In genomic region chr6:87981547-87982256, GRCm38 (mm10) we compare ENCODE assay signal across 8 mouse cellular contexts. TPM values are rescaled to one million over a fixed set of nuclear protein-coding genes. Genes with fewer than 3 reads are reported as not detected.
DNase-seq lines count a peak whose midpoint lies in the region; ATAC-seq and TF ChIP-seq lines count a peak whose summit lies in the region.

Gene H1fx, minus strand, starts transcription at chr6:87981637.

- TF ChIP-seq POLR2A in CH12.LX (IDR thresholded peaks at IDR 0.05; ENCODE audit: low read depth, low read length) = no peak

- peak; percentile 77 for ATAC-seq in heart, embryonic 15.5 days (replicated peaks; ENCODE audit: insufficient number of reproducible peaks, insufficient read depth, low FRiP score, low read depth)
- ATAC-seq in liver, postnatal 0 days = peak; percentile 62
- ATAC-seq in neural tube, embryonic 14.5 days (ENCODE audit: low read depth) = peak; percentile 87

- TF ChIP-seq RAD21 in CH12.LX (IDR thresholded peaks at IDR 0.05; ENCODE audit: low read depth, low read length) = no peak

- H3K9ac ChIP-seq in CH12.LX (ENCODE audit: insufficient read depth, low read depth) = no peak within 1 kb of the TSS
- H3K9ac ChIP-seq in heart, embryonic 15.5 days = peak within 1 kb of the TSS; percentile 77
- H3K9ac ChIP-seq in liver, postnatal 0 days (replicated peaks) = peak within 1 kb of the TSS; percentile 51
- H3K9ac ChIP-seq in neural tube, embryonic 14.5 days (replicated peaks; ENCODE audit: low read depth, low read length) = peak within 1 kb of the TSS; percentile 85

- peaks cover 12% of the 10 kb centered on the region for H3K9me3 ChIP-seq in CH12.LX (replicated peaks; ENCODE audit: low read length)
- H3K9me3 ChIP-seq in forebrain, embryonic 10.5 days = no peaks in the 10 kb centered on the region
- no peaks in the 10 kb centered on the region for H3K9me3 ChIP-seq in heart, embryonic 15.5 days (replicated peaks)
- no peaks in the 10 kb centered on the region for H3K9me3 ChIP-seq in liver, postnatal 0 days (ENCODE audit: low read length)
- no peaks in the 10 kb centered on the region for H3K9me3 ChIP-seq in neural tube, embryonic 14.5 days (ENCODE audit: control insufficient read depth, low read length)

- WGBS in forebrain, embryonic 10.5 days = under 1% methylated on average over 55 of the region's 55 CpGs
- under 1% methylated on average over 38 of the region's 55 CpGs for WGBS in heart, embryonic 15.5 days
- under 1% methylated on average over 51 of the region's 55 CpGs for WGBS in liver, postnatal 0 days (ENCODE audit: insufficient replicate concordance)
- under 1% methylated on average over 46 of the region's 55 CpGs for WGBS in neural tube, embryonic 14.5 days

- H3K4me3 ChIP-seq in CH12.LX (replicated peaks in 1 of 3; ENCODE audit: low read depth in 2 of 3, low read length in 2 of 3, poor library complexity in 1 of 3) = no peak within 1 kb of the TSS
- H3K4me3 ChIP-seq in forebrain, embryonic 10.5 days = peak within 1 kb of the TSS; percentile 97
- peak within 1 kb of the TSS; percentile 80 for H3K4me3 ChIP-seq in heart, embryonic 15.5 days
- H3K4me3 ChIP-seq in liver, postnatal 0 days (ENCODE audit: low read depth, low read length) = peak within 1 kb of the TSS; percentile 60
- H3K4me3 ChIP-seq in neural tube, embryonic 14.5 days (ENCODE audit: low read depth, low read length) = peak within 1 kb of the TSS; percentile 69

- no peaks in the 10 kb centered on the region for H3K36me3 ChIP-seq in CH12.LX (replicated peaks in 1 of 2; ENCODE audit: control insufficient read depth in 1 of 2, insufficient read depth in 1 of 2, low read length in 1 of 2)
- H3K36me3 ChIP-seq in forebrain, embryonic 10.5 days (replicated peaks) = peaks cover 48% of the 10 kb centered on the region
- H3K36me3 ChIP-seq in heart, embryonic 15.5 days = no peaks in the 10 kb centered on the region; the same call in 1 of the 2 replicates
- H3K36me3 ChIP-seq in liver, postnatal 0 days (replicated peaks; ENCODE audit: insufficient read depth, low read length) = no peaks in the 10 kb centered on the region
- H3K36me3 ChIP-seq in neural tube, embryonic 14.5 days (ENCODE audit: control insufficient read depth, insufficient read depth, low read length) = 0 out of 2 replicates have a peak, but pooled peaks cover 9% of the 10 kb centered on the region

- dilution Hi-C loops in CH12.LX (cut with MboI; ENCODE audit: extremely low pct_ligation_motif_present, extremely low pct_unique_long_range_greater_than_20kb, low sequenced_read_pairs) = no loop called here

- peak; percentile 37 for DNase-seq in CH12.LX (ENCODE audit: extremely low read depth)
- peak; percentile 86 for DNase-seq in brain, adult 2 months (ENCODE audit: low read depth, low spot score)
- peak; percentile 83 for DNase-seq in forebrain, embryonic 10.5 days (ENCODE audit: extremely low spot score, low spot score)
- DNase-seq in kidney, postnatal 4 days = peak; percentile 91 to 92
- DNase-seq in liver, postnatal 0 days = peak; percentile 65
- DNase-seq in thymus, postnatal 4 days = peak; percentile 83

- no peak within 1 kb of the TSS for H3K4me2 ChIP-seq in CH12.LX (ENCODE audit: insufficient read depth, low read depth, poor library complexity, severe bottlenecking)
- peak within 1 kb of the TSS; percentile 75 for H3K4me2 ChIP-seq in heart, embryonic 15.5 days
- H3K4me2 ChIP-seq in liver, postnatal 0 days (ENCODE audit: low read depth, low read length) = peak within 1 kb of the TSS; percentile 88
- H3K4me2 ChIP-seq in neural tube, embryonic 14.5 days (ENCODE audit: low read depth, low read length) = peak within 1 kb of the TSS; percentile 83

- H3K4me1 ChIP-seq in CH12.LX (ENCODE audit: control insufficient read depth in 1 of 2, insufficient read depth in 2 of 2) = peaks cover 4 to 11% of the 10 kb centered on the region in 2 experiments; a peak in 2 of 4 replicates
- H3K4me1 ChIP-seq in forebrain, embryonic 10.5 days = peaks cover 23% of the 10 kb centered on the region
- H3K4me1 ChIP-seq in heart, embryonic 15.5 days (replicated peaks) = peaks cover 6% of the 10 kb centered on the region
- H3K4me1 ChIP-seq in liver, postnatal 0 days (ENCODE audit: insufficient read depth) = peaks cover 14% of the 10 kb centered on the region; the same call in 1 of the 2 replicates
- H3K4me1 ChIP-seq in neural tube, embryonic 14.5 days (ENCODE audit: control insufficient read depth, insufficient read depth, low read length) = peaks cover 18% of the 10 kb centered on the region

- H3K27me3 ChIP-seq in CH12.LX (replicated peaks) = peaks cover 5% of the 10 kb centered on the region
- H3K27me3 ChIP-seq in forebrain, embryonic 10.5 days (ENCODE audit: poor library complexity, severe bottlenecking) = no peaks in the 10 kb centered on the region
- no peaks in the 10 kb centered on the region for H3K27me3 ChIP-seq in heart, embryonic 15.5 days
- H3K27me3 ChIP-seq in liver, postnatal 0 days (ENCODE audit: insufficient read depth, low read length) = peaks cover 32% of the 10 kb centered on the region
- peaks cover 3% of the 10 kb centered on the region; the same call in 1 of the 2 replicates for H3K27me3 ChIP-seq in neural tube, embryonic 14.5 days (ENCODE audit: control insufficient read depth, insufficient read depth, low read length)

- in situ Hi-C loops in CH12.LX (cut with MboI; ENCODE audit: low pct_ligation_motif_present, low pct_unique_long_range_greater_than_20kb, low sequenced_read_pairs) = loop anchor here (5.0 kb wide), 1 partner anchor 34 kb away; no protein-coding TSS in a partner anchor

- TF ChIP-seq EP300 in CH12.LX (IDR thresholded peaks at IDR 0.05; ENCODE audit: low read length) = no peak
- no peak for TF ChIP-seq EP300 in liver, postnatal 0 days (IDR thresholded peaks at IDR 0.05; ENCODE audit: low read depth)

- no peaks in the 10 kb centered on the region for H3K79me2 ChIP-seq in CH12.LX (replicated peaks; ENCODE audit: control insufficient read depth, extremely low read depth, insufficient read depth, poor library complexity, severe bottlenecking)

- no peak within 1 kb of the TSS for H3K27ac ChIP-seq in CH12.LX (ENCODE audit: insufficient read depth, low read depth)
- H3K27ac ChIP-seq in forebrain, embryonic 10.5 days = peak within 1 kb of the TSS; percentile 99
- H3K27ac ChIP-seq in heart, embryonic 15.5 days = peak within 1 kb of the TSS; percentile 33
- H3K27ac ChIP-seq in liver, postnatal 0 days (ENCODE audit: low read depth) = no peak within 1 kb of the TSS
- H3K27ac ChIP-seq in neural tube, embryonic 14.5 days (ENCODE audit: low read depth, low read length) = peak within 1 kb of the TSS; percentile 87

- TF ChIP-seq CTCF in CH12.LX (conservative IDR thresholded peaks at IDR 0.05 in 1 of 2, IDR thresholded peaks at IDR 0.05 in 1 of 2; ENCODE audit: low read depth in 2 of 2, low read length in 2 of 2) = peak in 1 of 2 experiments; percentile 8; a peak in 1 of 4 replicates
- peak; percentile 18; the same call in 1 of the 2 replicates for TF ChIP-seq CTCF in liver, postnatal 0 days (IDR thresholded peaks at IDR 0.05; ENCODE audit: low read depth)

TF ChIP-seq in CH12.LX, 34 proteins besides CTCF, POLR2A, EP300 and RAD21:
- TF ChIP-seq BHLHE40 (IDR thresholded peaks at IDR 0.05; ENCODE audit: low read depth, low read length) (0 out of 2 replicates have a peak, but pooled peaks have one; percentile 27), MYC (IDR thresholded peaks at IDR 0.05; ENCODE audit: low read depth, low read length) (no peak), NRF1 (IDR thresholded peaks at IDR 0.05; ENCODE audit: low read depth, low read length) (no peak), ZC3H11A (IDR thresholded peaks at IDR 0.05; ENCODE audit: low read depth, low read length) (no peak)

RNA-seq across cellular contexts. Expression of gene H1fx, which starts in this region (rescaled TPM):
- 0.08 TPM in 1 of 2 replicates, not detected in the other for total RNA-seq in CH12.LX (2012; rRNA removed)
- not detected in 2 replicates for total RNA-seq in CH12.LX (2014; rRNA removed)
- polyA plus RNA-seq in CH12.LX (2012; ENCODE audit: insufficient read length, low read depth) = not detected in 2 replicates
- polyA plus RNA-seq in forebrain, embryonic 10.5 days (2016; fragmentation: Nextera tagmentation; extraction: Ambion mirVana) = 20.1 and 20.3 TPM in 2 replicates
- 18.1 and 23.2 TPM in 2 replicates for polyA plus RNA-seq in heart, embryonic 15.5 days (2015; fragmentation: Nextera tagmentation; extraction: Ambion mirVana)
- polyA plus RNA-seq in liver, postnatal 0 days (2015; fragmentation: Nextera tagmentation; extraction: Ambion mirVana) = 2.0 and 2.5 TPM in 2 replicates
- 20.4 and 20.8 TPM in 2 replicates for polyA plus RNA-seq in neural tube, embryonic 14.5 days (2014; fragmentation: Nextera tagmentation; extraction: Ambion mirVana)

Comparison
In these comparisons a context has a peak if more than half of its experiments do, and no peak if none do; other contexts are left out.
1. Peak in DNase-seq in CH12.LX; RNA of the gene not detected or under 1 TPM.
2. DNase-seq: peak in every context shown above with its lines; median percentile 92 in kidney, postnatal 4 days; 86 in brain, adult 2 months; 83 in forebrain, embryonic 10.5 days; 83 in thymus, postnatal 4 days; 65 in liver, postnatal 0 days; 37 in CH12.LX.
3. H3K27ac ChIP-seq: peak in forebrain, embryonic 10.5 days (single experiment), heart, embryonic 15.5 days (single experiment) and neural tube, embryonic 14.5 days (single experiment); none in CH12.LX (single experiment) and liver, postnatal 0 days (single experiment).
4. H3K4me3 ChIP-seq: peak in forebrain, embryonic 10.5 days (single experiment), heart, embryonic 15.5 days (single experiment), liver, postnatal 0 days (single experiment) and neural tube, embryonic 14.5 days (single experiment); none in CH12.LX (0 of 3).
5. Peak in every context shown above with its lines, with median percentiles within 50 percentile points of each other: ATAC-seq.